Mouse (Mus musculus): ENCODE measurements around the gene Atg5. TPM values are rescaled to one million over a fixed set of nuclear protein-coding genes. Genes with fewer than 3 reads are reported as not detected.

The Atg5 gene
- polyA plus RNA-seq, 1 experiment from 2014 or later: 47.8 TPM

DNA sequence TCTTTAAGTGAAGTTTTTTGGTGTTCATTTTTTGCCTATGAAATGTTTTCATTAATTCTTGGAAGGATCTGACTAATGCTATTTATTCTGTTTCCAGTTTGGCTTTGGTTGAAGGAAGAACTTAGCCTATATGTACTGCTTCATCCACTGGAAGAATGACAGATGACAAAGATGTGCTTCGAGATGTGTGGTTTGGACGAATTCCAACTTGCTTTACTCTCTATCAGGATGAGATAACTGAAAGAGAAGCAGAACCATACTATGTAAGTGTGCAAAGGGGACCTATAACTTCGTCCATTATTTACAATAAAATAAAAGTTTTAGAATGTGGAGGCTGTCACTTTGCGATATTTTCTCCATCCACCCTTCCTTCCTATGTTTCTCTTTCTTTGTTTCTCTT lies 17.8 kb downstream of the Atg5 start:
- Histone ChIP-seq H3K4me2 (replicated peaks) (no peak overlapping the region), H3K36me3 (peaks cover 33% of the 10 kb centered on the region), H3K27me3 (no peaks in the 10 kb centered on the region), H3K27ac (replicated peaks) (no peak overlapping the region), H3K9ac (replicated peaks) (no peak overlapping the region), H3K9me3 (no peaks in the 10 kb centered on the region), H3K4me3 (no peak overlapping the region), H3K4me1 (no peaks in the 10 kb centered on the region)
- 93% methylated on average over 4 of the region's 4 CpGs for WGBS
- no peak for ATAC-seq (ENCODE audit: low FRiP score, low read depth)

DNA sequence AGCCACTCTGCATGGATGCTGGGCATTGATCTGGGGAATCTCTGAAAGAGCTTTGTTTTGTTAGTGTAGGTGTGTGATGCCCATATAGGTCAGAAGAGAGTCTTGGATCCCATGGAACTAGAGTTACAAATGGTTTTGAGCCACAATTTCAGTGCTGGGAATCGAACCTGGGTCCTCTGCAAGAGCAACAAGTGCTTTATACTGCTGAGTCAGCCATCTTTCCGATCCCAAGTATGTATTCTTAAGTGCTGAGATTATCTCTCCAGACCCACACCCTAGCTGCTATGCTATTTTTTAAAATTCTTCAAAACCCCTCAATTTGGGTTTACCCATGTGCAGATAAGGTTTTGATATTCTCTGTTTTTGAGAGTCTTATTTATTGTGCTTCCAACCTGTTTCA lies 22.7 kb downstream of the Atg5 start:
- ATAC-seq (ENCODE audit: low FRiP score, low read depth): no peak
- 98% methylated on average over 2 of the region's 2 CpGs for WGBS
- Histone ChIP-seq H3K9ac (replicated peaks) (no peak overlapping the region), H3K36me3 (peaks cover 39% of the 10 kb centered on the region), H3K27ac (replicated peaks) (no peak overlapping the region), H3K27me3 (no peaks in the 10 kb centered on the region), H3K4me1 (no peaks in the 10 kb centered on the region), H3K4me2 (replicated peaks) (no peak overlapping the region), H3K4me3 (no peak overlapping the region), H3K9me3 (no peaks in the 10 kb centered on the region)

- Histone ChIP-seq H3K27me3 (no peaks in the 10 kb centered on the region), H3K4me2 (replicated peaks) (no peak overlapping the region), H3K27ac (replicated peaks) (no peak overlapping the region), H3K36me3 (peaks cover 28% of the 10 kb centered on the region), H3K4me1 (no peaks in the 10 kb centered on the region), H3K4me3 (no peak overlapping the region), H3K9ac (replicated peaks) (no peak overlapping the region), H3K9me3 (no peaks in the 10 kb centered on the region)
- no peak for ATAC-seq (ENCODE audit: low FRiP score, low read depth)
- WGBS: 64% methylated on average over 3 of the region's 3 CpGs
Measured at GRCm38 (mm10) chr10:44292205-44292604, 24.0 kb downstream of the Atg5 start.

- no peak overlapping the region for H3K27ac ChIP-seq (replicated peaks)
- H3K4me3 ChIP-seq: no peak overlapping the region
- no peaks in the 10 kb centered on the region for H3K4me1 ChIP-seq
- ATAC-seq (ENCODE audit: low FRiP score, low read depth): no peak
- H3K4me2 ChIP-seq (replicated peaks): no peak overlapping the region
- peaks cover 11% of the 10 kb centered on the region; the same call in 1 of the 2 replicates for H3K36me3 ChIP-seq
- no peaks in the 10 kb centered on the region for H3K27me3 ChIP-seq
- 86% methylated on average over 9 of the region's 9 CpGs for WGBS
- H3K9me3 ChIP-seq: no peaks in the 10 kb centered on the region
- H3K9ac ChIP-seq (replicated peaks): no peak overlapping the region
Measured at GRCm38 (mm10) chr10:44299165-44299564, 31.0 kb downstream of the Atg5 start.

GRCm38 (mm10) chr10:44300078-44300477 lies 31.9 kb downstream of the Atg5 start:
- no peak for ATAC-seq (ENCODE audit: low FRiP score, low read depth)
- 90% methylated on average over 4 of the region's 4 CpGs for WGBS

GRCm38 (mm10) chr10:44303648-44304329 lies 35.6 kb downstream of the Atg5 start:
- Histone ChIP-seq H3K4me2 (replicated peaks) (no peak overlapping the region), H3K4me1 (no peaks in the 10 kb centered on the region), H3K9me3 (no peaks in the 10 kb centered on the region), H3K9ac (replicated peaks) (no peak overlapping the region), H3K27me3 (no peaks in the 10 kb centered on the region), H3K27ac (replicated peaks) (no peak overlapping the region), H3K4me3 (no peak overlapping the region), H3K36me3 (peaks cover 16% of the 10 kb centered on the region; the same call in 1 of the 2 replicates)
- WGBS: 92% methylated on average over 15 of the region's 15 CpGs
- ATAC-seq (ENCODE audit: low FRiP score, low read depth): no peak

More at GRCm38 (mm10) chr10:44300078-44300477, 31.9 kb downstream of the Atg5 start:
- peaks cover 14% of the 10 kb centered on the region; the same call in 1 of the 2 replicates for H3K36me3 ChIP-seq
- no peaks in the 10 kb centered on the region for H3K27me3 ChIP-seq
- no peak overlapping the region for H3K4me3 ChIP-seq
- H3K9me3 ChIP-seq: no peaks in the 10 kb centered on the region
- H3K4me2 ChIP-seq (replicated peaks): no peak overlapping the region
- H3K9ac ChIP-seq (replicated peaks): no peak overlapping the region
- no peak overlapping the region for H3K27ac ChIP-seq (replicated peaks)
- no peaks in the 10 kb centered on the region for H3K4me1 ChIP-seq

DNA sequence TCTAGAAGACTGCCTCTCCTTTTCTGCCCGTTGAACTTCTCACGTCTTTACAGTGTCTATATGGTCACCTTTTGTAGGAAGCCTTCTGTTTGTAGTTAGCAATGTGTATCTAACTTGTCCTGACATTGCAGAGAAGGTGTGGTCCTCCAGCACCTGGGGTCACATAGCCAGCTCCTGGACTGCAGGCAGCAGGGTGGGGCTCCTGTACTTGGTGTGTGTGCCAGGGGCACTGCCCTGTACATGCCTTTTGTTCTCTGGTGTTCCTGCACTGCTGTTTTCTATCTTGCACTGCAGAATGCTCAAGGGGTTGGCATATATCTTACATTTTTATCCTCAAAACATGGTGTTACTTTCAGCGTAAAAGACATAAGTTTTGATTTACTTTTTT lies 36.2 kb downstream of the Atg5 start:
- Histone ChIP-seq H3K27me3 (no peaks in the 10 kb centered on the region), H3K4me3 (no peak overlapping the region), H3K9me3 (no peaks in the 10 kb centered on the region), H3K27ac (replicated peaks) (no peak overlapping the region), H3K4me1 (no peaks in the 10 kb centered on the region), H3K4me2 (replicated peaks) (no peak overlapping the region), H3K36me3 (peaks cover 16% of the 10 kb centered on the region; the same call in 1 of the 2 replicates), H3K9ac (replicated peaks) (no peak overlapping the region)
- 92% methylated on average over 3 of the region's 3 CpGs for WGBS
- no peak for ATAC-seq (ENCODE audit: low FRiP score, low read depth)

DNA sequence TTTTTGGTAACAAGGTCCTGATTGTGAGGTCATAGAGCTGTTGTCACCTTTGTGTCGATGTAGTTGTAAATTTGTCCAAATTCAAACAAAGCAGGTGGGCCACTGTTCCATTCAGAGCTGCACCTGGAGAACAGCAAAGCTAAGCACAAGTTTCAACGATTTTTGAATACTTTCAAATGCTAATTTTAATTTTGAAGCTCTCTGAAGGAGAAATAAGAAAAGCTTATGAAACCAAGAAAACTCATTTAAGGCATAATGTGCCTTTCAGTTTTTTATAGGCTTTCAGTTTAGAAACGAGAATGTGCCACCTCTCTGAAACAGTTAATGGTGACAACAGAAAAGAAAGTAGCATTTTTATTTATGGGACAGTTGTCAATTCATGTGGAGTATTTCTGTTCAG lies 36.7 kb downstream of the Atg5 start:
- WGBS: 85% methylated on average over 3 of the region's 3 CpGs
- Histone ChIP-seq H3K4me2 (replicated peaks) (no peak overlapping the region), H3K36me3 (peaks cover 16% of the 10 kb centered on the region; the same call in 1 of the 2 replicates), H3K4me3 (no peak overlapping the region), H3K27ac (replicated peaks) (no peak overlapping the region), H3K27me3 (no peaks in the 10 kb centered on the region), H3K4me1 (no peaks in the 10 kb centered on the region), H3K9ac (replicated peaks) (no peak overlapping the region), H3K9me3 (no peaks in the 10 kb centered on the region)
- no peak for ATAC-seq (ENCODE audit: low FRiP score, low read depth)

DNA sequence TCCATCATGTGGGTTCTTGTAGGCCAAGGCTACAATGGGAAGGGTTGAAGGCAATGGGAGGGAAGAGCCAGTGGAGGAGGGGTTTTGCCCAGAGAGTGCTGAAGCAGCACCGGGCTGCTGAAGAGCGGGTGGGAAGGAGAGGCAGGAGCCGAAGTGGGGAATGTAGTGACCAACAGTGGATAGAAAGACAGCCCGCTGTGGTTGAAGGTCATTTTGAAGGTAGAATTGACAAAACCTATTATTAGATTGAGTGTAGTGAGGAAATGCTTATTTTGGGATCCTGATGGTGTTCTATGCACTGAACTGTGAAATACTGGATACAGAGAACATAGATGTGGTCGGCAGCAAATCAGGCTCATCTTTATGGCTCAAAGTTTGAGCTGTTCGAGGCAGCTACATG lies 38.1 kb downstream of the Atg5 start:
- H3K36me3 ChIP-seq: peaks cover 16% of the 10 kb centered on the region; the same call in 1 of the 2 replicates
- no peak overlapping the region for H3K27ac ChIP-seq (replicated peaks)
- no peaks in the 10 kb centered on the region for H3K4me1 ChIP-seq
- no peaks in the 10 kb centered on the region for H3K27me3 ChIP-seq
- no peak overlapping the region for H3K4me3 ChIP-seq
- H3K9ac ChIP-seq (replicated peaks): no peak overlapping the region
- no peak overlapping the region for H3K4me2 ChIP-seq (replicated peaks)
- ATAC-seq (ENCODE audit: low FRiP score, low read depth): no peak
- 95% methylated on average over 6 of the region's 6 CpGs for WGBS
- no peaks in the 10 kb centered on the region for H3K9me3 ChIP-seq

- H3K27ac ChIP-seq (replicated peaks): no peak overlapping the region
- ATAC-seq (ENCODE audit: low FRiP score, low read depth): no peak
Measured at GRCm38 (mm10) chr10:44308280-44308679, 40.1 kb downstream of the Atg5 start.

DNA sequence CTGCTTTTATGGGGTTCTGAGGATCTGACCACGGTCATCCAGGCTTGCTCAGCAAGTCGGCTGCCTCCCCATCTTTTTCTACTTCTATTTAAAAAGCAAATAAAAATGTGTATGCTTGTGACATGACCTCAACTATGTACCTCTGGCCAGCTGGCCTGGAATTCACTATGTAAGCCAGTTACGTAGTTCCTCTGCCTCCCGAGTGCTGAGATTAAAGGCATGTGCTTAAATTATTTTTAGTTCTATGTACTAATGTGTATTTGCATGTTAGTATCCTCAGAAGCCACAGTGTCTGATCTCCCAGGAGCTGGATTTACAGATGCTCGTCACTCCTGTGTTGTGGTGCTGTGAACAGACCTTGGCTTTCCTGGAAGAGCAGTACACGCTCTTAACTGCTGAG lies 41.1 kb downstream of the Atg5 start:
- Histone ChIP-seq H3K4me1 (no peaks in the 10 kb centered on the region), H3K4me3 (no peak overlapping the region), H3K9ac (replicated peaks) (no peak overlapping the region), H3K27me3 (no peaks in the 10 kb centered on the region), H3K4me2 (replicated peaks) (no peak overlapping the region), H3K27ac (replicated peaks) (no peak overlapping the region), H3K9me3 (no peaks in the 10 kb centered on the region), H3K36me3 (0 out of 2 replicates have a peak, but pooled peaks cover 10% of the 10 kb centered on the region)
- WGBS: 92% methylated on average over 6 of the region's 6 CpGs
- no peak for ATAC-seq (ENCODE audit: low FRiP score, low read depth)

More at GRCm38 (mm10) chr10:44308280-44308679, 40.1 kb downstream of the Atg5 start:
- H3K27me3 ChIP-seq: no peaks in the 10 kb centered on the region
- no peak overlapping the region for H3K9ac ChIP-seq (replicated peaks)
- H3K36me3 ChIP-seq: peaks cover 16% of the 10 kb centered on the region; the same call in 1 of the 2 replicates
- no peaks in the 10 kb centered on the region for H3K4me1 ChIP-seq
- no peak overlapping the region for H3K4me3 ChIP-seq
- H3K9me3 ChIP-seq: no peaks in the 10 kb centered on the region
- no peak overlapping the region for H3K4me2 ChIP-seq (replicated peaks)

DNA sequence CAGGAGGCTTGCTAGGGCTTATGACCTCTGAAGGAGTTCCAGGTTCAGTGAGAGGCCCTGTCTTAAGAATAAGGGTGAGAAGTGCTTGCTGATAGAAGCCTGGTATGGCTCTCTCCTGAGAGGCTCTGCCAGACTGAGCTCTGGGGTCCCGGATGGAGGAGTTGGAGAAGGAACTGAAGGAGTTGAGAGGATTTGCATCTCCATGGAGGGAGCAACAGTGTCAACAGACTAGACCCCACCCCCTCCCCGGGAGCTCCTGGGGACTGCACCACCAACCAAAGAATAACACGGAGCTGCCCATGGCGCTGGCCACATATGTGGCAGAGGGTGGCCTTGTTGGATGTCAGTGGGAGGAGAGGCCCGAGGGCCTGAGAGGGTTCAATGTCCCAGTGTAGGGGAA lies 47.1 kb downstream of the Atg5 start:
- Histone ChIP-seq H3K27ac (replicated peaks) (no peak overlapping the region), H3K4me3 (no peak overlapping the region), H3K9me3 (no peaks in the 10 kb centered on the region), H3K36me3 (0 out of 2 replicates have a peak, but pooled peaks cover 8% of the 10 kb centered on the region), H3K27me3 (no peaks in the 10 kb centered on the region), H3K4me2 (replicated peaks) (no peak overlapping the region), H3K4me1 (no peaks in the 10 kb centered on the region), H3K9ac (replicated peaks) (no peak overlapping the region)
- 35% methylated on average over 5 of the region's 5 CpGs for WGBS
- no peak for ATAC-seq (ENCODE audit: low FRiP score, low read depth)

Data from midbrain, embryonic 12.5 days (tissue).